Mouse (Mus musculus) kidney, adult 2 months (tissue): ENCODE results near the gene Gm17555.

Experiments used
- CTCF ChIP-seq: fragments of 200-500 bp; conservative IDR thresholded peaks from 2 replicates; pipeline ENCODE4 v1.5.1; 2011; ENCODE audit warnings: low read depth, mild to moderate bottlenecking, control low read depth, low read length, moderate library complexity, mixed read lengths; ENCODE audit not compliant: insufficient read depth, insufficient read length
- POLR2A ChIP-seq: fragments of 200-500 bp; IDR thresholded peaks from one replicate; pipeline ENCODE4 v1.6.1; 2011; ENCODE audit warnings: low read depth, low read length, control low read depth

DNA sequence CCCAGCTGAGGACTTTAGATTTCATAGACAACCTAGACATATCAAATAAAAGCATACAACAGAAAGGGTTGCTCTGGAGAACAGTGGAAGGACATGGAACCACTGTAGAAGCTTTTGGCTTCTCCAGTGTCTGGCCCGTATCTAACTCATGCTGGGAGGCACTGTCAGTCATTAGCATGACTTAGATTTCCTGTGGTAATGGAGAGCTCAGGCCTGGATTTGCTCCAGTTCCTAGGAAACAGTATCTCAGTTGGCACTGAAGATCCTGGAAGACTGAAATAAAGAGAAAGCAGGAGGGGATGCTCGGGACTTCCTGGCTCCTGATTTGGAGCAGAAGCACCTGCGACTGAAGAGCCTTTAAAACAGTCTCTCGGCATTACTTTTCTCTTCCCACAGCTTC lies 12.7 kb downstream of the Gm17555 start:
- TF ChIP-seq CTCF (no peak), POLR2A (no peak)
